ENCODE assay signal across 13 mouse cellular contexts in the genomic region with DNA sequence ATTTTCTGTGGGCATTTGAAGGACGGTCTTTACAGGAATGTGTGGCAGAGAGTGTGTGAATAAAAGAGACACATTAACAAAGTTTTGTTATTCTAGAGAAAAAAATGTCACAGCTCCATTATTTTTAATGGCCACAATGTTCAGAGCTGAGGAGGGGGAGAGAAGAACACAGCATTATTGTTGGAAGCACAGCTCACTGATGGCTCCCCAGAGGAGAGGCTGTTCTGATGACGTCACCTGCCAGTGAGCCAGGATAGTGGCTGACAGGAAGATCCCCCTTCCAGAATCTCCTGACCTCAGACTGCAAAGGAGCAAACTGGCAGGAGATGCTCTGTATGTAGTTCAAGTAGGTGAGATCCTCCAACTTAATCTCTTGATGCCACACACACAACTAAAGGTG. TPM values are rescaled to one million over a fixed set of nuclear protein-coding genes. Genes with fewer than 3 reads are reported as not detected.
A peak's percentile ranks its signal among the peaks of the same experiment; 100 is the strongest.
DNase-seq lines count a peak whose midpoint lies in the region; ATAC-seq and TF ChIP-seq lines count a peak whose summit lies in the region.
"Had no signal": no experiment of that assay in that cellular context is flagged by ENCODE, and none has a peak within 500 bp of the region (broad histone marks: within the 10 kb centered on the region; RNA-seq: fewer than 3 reads in every experiment).

No protein-coding gene starts in this region.

- in situ Hi-C loops in Patski (cut with MboI; ENCODE audit: low pct_unique_long_range_greater_than_20kb), result loop anchor here (5.0 kb wide), 2 partner anchors 39 to 214 kb away; no protein-coding TSS in a partner anchor

- TF ChIP-seq EP300 in lung, postnatal 0 days (IDR thresholded peaks at IDR 0.05), result no peak

- no peak for DNase-seq in lung, postnatal 0 days (ENCODE audit: low spot score)
- no peak for DNase-seq in Patski (ENCODE audit: low read depth, low spot score)
- peak; percentile 33 for DNase-seq in retina, postnatal 1 day
- no peak for DNase-seq in thymus, postnatal 10 days (ENCODE audit: low spot score in 2 of 2)
- no peak for DNase-seq in thymus, adult 2 months
- DNase-seq: cerebellum, adult 9-11 months; spleen, adult 18-20 months had no signal

- H3K27me3 ChIP-seq in lung, embryonic 15.5 days, result no peaks in the 10 kb centered on the region
- H3K27me3 ChIP-seq in lung, postnatal 0 days (replicated peaks; ENCODE audit: insufficient read depth, low read length), result no peaks in the 10 kb centered on the region
- H3K27me3 ChIP-seq in Patski, result no peaks in the 10 kb centered on the region
- H3K27me3 ChIP-seq in kidney, embryonic 16.5 days (ENCODE audit: insufficient read depth, low read length), result no peaks in the 10 kb centered on the region
- no peaks in the 10 kb centered on the region for H3K27me3 ChIP-seq in thymus, adult 2 months (ENCODE audit: control insufficient read depth, insufficient read depth, low read length)
- H3K27me3 ChIP-seq: hindbrain, embryonic 12.5 days had no signal

- peak; percentile 44; the same call in 1 of the 2 replicates for ATAC-seq in lung, embryonic 15.5 days (ENCODE audit: borderline replicate concordance, extremely low read depth, low FRiP score, low TSS enrichment)
- no peak for ATAC-seq in lung, postnatal 0 days
- peak; percentile 56 for ATAC-seq in Patski
- peak; percentile 74 for ATAC-seq in kidney, embryonic 16.5 days (ENCODE audit: low FRiP score, low TSS enrichment)

- CTCF ChIA-PET in Patski (lab: Charles Lee), result interaction anchor here (1.4 to 1.9 kb wide), 4 partner anchors 20 to 198 kb away, joined by 3 to 16 read pairs (median 4); no protein-coding TSS in a partner anchor

- no peak overlapping the region for H3K4me2 ChIP-seq in lung, embryonic 15.5 days
- no peak overlapping the region for H3K4me2 ChIP-seq in lung, postnatal 0 days (replicated peaks; ENCODE audit: low read depth, low read length)
- no peak overlapping the region for H3K4me2 ChIP-seq in kidney, embryonic 16.5 days (replicated peaks; ENCODE audit: low read depth, low read length)
- H3K4me2 ChIP-seq: hindbrain, embryonic 12.5 days had no signal

- WGBS in lung, embryonic 15.5 days, result 14% methylated on average over 2 of the region's 2 CpGs
- WGBS in lung, postnatal 0 days, result 25% methylated on average over 2 of the region's 2 CpGs
- 8% methylated on average over 2 of the region's 2 CpGs for WGBS in kidney, embryonic 16.5 days
- WGBS in thymus, adult 2 months, result 81% methylated on average over 2 of the region's 2 CpGs

- no peak overlapping the region for H3K9ac ChIP-seq in lung, embryonic 15.5 days
- H3K9ac ChIP-seq in lung, postnatal 0 days (replicated peaks; ENCODE audit: low read depth), result no peak overlapping the region
- H3K9ac ChIP-seq in kidney, embryonic 16.5 days (replicated peaks; ENCODE audit: low read length), result no peak overlapping the region
- H3K9ac ChIP-seq: hindbrain, embryonic 12.5 days; liver, embryonic 14.5 days had no signal

- H3K27ac ChIP-seq in lung, embryonic 15.5 days, result no peak overlapping the region
- H3K27ac ChIP-seq in lung, postnatal 0 days (ENCODE audit: low read length), result no peak overlapping the region
- H3K27ac ChIP-seq in kidney, embryonic 16.5 days (ENCODE audit: low read length), result no peak overlapping the region
- H3K27ac ChIP-seq in thymus, adult 2 months (ENCODE audit: control insufficient read depth, insufficient read depth, low read length), result no peak overlapping the region
- H3K27ac ChIP-seq: hindbrain, embryonic 12.5 days; limb, embryonic 10.5 days; liver, embryonic 14.5 days; stomach, postnatal 0 days had no signal

- no peak overlapping the region for H3K4me3 ChIP-seq in lung, embryonic 15.5 days
- no peak overlapping the region for H3K4me3 ChIP-seq in lung, postnatal 0 days (ENCODE audit: low read depth, low read length)
- H3K4me3 ChIP-seq in kidney, embryonic 16.5 days (ENCODE audit: low read length), result no peak overlapping the region
- no peak overlapping the region for H3K4me3 ChIP-seq in thymus, adult 2 months (ENCODE audit: control insufficient read depth, insufficient read depth, low read length)
- H3K4me3 ChIP-seq: hindbrain, embryonic 12.5 days; limb, embryonic 10.5 days had no signal

- no peak for TF ChIP-seq CTCF in lung, postnatal 0 days (IDR thresholded peaks at IDR 0.05)
- TF ChIP-seq CTCF in Patski (IDR thresholded peaks at IDR 0.05), result no peak
- TF ChIP-seq CTCF in thymus, adult 2 months (IDR thresholded peaks at IDR 0.05; ENCODE audit: borderline replicate concordance, control insufficient read depth, extremely low read depth, insufficient read depth, low read length, poor library complexity), result no peak

- H3K9me3 ChIP-seq in lung, embryonic 15.5 days, result no peaks in the 10 kb centered on the region
- no peaks in the 10 kb centered on the region for H3K9me3 ChIP-seq in lung, postnatal 0 days (ENCODE audit: low read length)
- no peaks in the 10 kb centered on the region for H3K9me3 ChIP-seq in kidney, embryonic 16.5 days (ENCODE audit: low read length)
- H3K9me3 ChIP-seq: hindbrain, embryonic 12.5 days; limb, embryonic 10.5 days had no signal

- no peaks in the 10 kb centered on the region for H3K36me3 ChIP-seq in lung, embryonic 15.5 days
- H3K36me3 ChIP-seq in lung, postnatal 0 days (ENCODE audit: insufficient read depth, low read length), result no peaks in the 10 kb centered on the region
- no peaks in the 10 kb centered on the region for H3K36me3 ChIP-seq in kidney, embryonic 16.5 days (ENCODE audit: insufficient read depth, low read length)
- H3K36me3 ChIP-seq in thymus, adult 2 months (ENCODE audit: control insufficient read depth, insufficient read depth, low read length), result no peaks in the 10 kb centered on the region
- H3K36me3 ChIP-seq: hindbrain, embryonic 12.5 days had no signal

- POLR2A ChIA-PET in Patski (lab: Charles Lee), result interaction anchor here (0.7 to 1.6 kb wide), 4 partner anchors 28 to 174 kb away, joined by 3 to 8 read pairs (median 3); no protein-coding TSS in a partner anchor

- no peak for TF ChIP-seq POLR2A in thymus, adult 2 months (IDR thresholded peaks at IDR 0.05; ENCODE audit: control insufficient read depth, extremely low read depth, insufficient read depth, low read length, poor library complexity)

- peaks cover 17% of the 10 kb centered on the region for H3K4me1 ChIP-seq in lung, embryonic 15.5 days
- no peaks in the 10 kb centered on the region for H3K4me1 ChIP-seq in lung, postnatal 0 days (ENCODE audit: insufficient read depth, low read depth, low read length)
- H3K4me1 ChIP-seq in kidney, embryonic 16.5 days (ENCODE audit: insufficient read depth, low read length), result peaks cover 19% of the 10 kb centered on the region
- no peaks in the 10 kb centered on the region for H3K4me1 ChIP-seq in thymus, adult 2 months (replicated peaks; ENCODE audit: control insufficient read depth, insufficient read depth, low read length)
- H3K4me1 ChIP-seq: hindbrain, embryonic 12.5 days had no signal

RNA-seq across cellular contexts. Expression of a gene that starts 18.0 kb away (rescaled TPM):
- polyA plus RNA-seq in lung, embryonic 15.5 days (2015; fragmentation: Nextera tagmentation; extraction: Ambion mirVana), result 272 and 305 TPM in 2 replicates
- polyA plus RNA-seq in lung, postnatal 0 days (2015; fragmentation: Nextera tagmentation; extraction: Ambion mirVana), result 94.1 and 101 TPM in 2 replicates
- 82.6 TPM for polyA plus RNA-seq in Patski (2021)
- polyA plus RNA-seq in kidney, embryonic 16.5 days (2015; fragmentation: Nextera tagmentation; extraction: Ambion mirVana), result 251 and 258 TPM in 2 replicates
- 38.0 and 46.1 TPM in 2 replicates for polyA plus RNA-seq in thymus, adult 2 months (2012; rRNA removed)

RNA-seq across cellular contexts. Expression of a gene that starts 18.1 kb away (rescaled TPM):
- polyA plus RNA-seq in lung, embryonic 15.5 days (2015; fragmentation: Nextera tagmentation; extraction: Ambion mirVana), result 16.4 and 17.2 TPM in 2 replicates
- polyA plus RNA-seq in lung, postnatal 0 days (2015; fragmentation: Nextera tagmentation; extraction: Ambion mirVana), result 18.5 and 18.6 TPM in 2 replicates
- 45.1 TPM for polyA plus RNA-seq in Patski (2021)
- polyA plus RNA-seq in kidney, embryonic 16.5 days (2015; fragmentation: Nextera tagmentation; extraction: Ambion mirVana), result 28.9 and 30.3 TPM in 2 replicates
- polyA plus RNA-seq in thymus, adult 2 months (2012; rRNA removed), result 18.0 and 18.7 TPM in 2 replicates
